Mouse (Mus musculus): ENCODE measurements around the gene Fcer2a. TPM values are rescaled to one million over a fixed set of nuclear protein-coding genes. Genes with fewer than 3 reads are reported as not detected.

The Fcer2a gene
- under 1 TPM in 1 of 2 experiments, not detected in 1; 0.18 TPM for total RNA-seq (2021)

DNA sequence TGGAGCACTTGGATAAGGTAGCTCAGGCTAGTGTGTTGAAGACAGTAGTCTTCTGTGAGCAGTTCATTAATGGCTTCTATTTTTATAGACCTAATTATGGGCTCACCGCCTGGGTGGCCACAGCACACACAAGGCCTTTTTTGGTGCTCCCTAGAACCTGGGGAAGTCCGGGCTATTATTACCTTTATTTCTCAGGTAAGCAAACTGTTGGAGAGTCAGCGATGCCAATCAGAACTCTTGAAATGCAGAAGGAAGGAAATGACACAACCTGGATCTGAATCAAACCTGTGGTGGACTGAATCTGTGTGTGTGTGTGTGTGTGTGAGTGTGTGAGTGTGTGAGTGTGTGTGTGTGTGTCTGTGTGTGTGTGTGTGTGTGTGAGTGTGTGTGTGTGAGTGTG is at the start of gene Fcer2a:
Fcer2a (minus strand) TSS at position 55 of the 400 bp plus-strand sequence.
- DNase-seq, result no peak

DNA sequence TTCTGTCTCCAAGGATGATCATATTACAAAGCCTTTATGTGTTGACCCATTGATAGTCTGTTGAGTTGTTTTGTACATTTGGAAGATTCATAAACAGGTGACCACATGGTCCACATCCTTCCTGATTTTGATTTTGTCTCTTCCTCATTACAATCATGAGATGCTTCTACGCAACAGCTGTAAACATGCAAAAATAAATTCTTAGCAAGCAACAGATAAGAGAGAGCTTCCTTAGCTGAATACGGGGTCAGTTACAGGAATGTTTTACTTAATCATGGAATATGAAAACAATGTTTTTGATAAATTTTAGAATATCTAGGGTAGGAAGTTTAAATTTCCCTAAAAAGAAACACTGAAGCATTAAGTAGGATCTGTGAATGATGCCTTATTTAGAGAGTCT is 43.0 kb upstream of the Fcer2a start:
- no peak for DNase-seq

DNA sequence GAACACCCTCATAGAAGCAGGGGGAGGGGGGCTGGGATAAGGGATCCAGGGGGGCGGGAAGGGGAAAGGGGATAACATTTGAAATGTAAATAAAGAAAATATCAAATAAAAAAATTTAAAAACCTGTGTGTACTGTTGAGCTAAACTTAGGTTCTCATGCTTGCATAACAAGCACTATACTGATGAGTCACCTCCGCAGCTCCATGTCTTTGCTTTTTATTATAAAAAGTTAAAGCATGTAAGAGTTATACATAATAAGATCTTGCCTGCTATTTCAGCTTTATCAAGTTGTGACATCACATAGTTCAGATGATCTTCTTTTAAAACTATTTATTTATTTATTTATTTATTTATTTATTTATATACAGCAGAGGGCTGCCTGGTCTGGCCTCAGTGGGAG is 41.6 kb upstream of the Fcer2a start:
- no peak for DNase-seq

DNA sequence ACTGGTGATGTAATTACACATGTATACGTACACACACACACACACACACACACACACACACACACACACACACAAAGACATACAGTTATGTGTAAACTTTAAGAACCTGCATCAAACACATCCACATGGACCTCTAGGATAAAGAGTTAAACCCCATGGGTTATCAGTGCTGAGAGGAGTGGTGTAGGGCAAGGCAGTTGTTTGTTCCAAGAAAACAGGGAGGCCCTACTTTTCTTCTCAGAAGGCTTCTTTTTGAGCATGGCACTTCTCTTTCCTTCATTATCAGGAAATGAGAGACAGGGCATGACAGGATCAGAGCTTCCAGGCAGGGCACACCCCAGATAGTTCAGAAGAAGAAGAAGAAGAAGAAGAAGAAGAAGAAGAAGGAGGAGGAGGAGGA is 40.1 kb upstream of the Fcer2a start:
- no peak for DNase-seq

DNA sequence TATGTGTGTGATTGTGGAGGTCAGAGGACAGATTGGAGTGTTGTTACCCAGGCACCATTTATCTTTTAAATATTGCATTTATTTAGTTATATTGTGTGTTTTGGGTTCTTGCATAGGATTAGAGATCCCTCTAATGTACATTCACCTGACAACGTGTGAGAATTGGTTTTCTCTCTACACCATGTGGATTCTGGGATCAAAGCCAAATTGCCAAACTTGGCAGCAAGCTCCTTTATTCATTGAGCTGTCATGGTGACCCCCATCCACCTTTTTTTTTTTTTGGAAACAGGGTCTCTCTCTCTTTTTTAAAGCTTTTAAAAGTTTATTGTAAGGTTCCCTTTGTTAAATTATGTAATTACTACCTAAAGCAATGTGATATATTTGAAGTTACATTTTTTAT is 27.1 kb upstream of the Fcer2a start:
- no peak for DNase-seq

DNA sequence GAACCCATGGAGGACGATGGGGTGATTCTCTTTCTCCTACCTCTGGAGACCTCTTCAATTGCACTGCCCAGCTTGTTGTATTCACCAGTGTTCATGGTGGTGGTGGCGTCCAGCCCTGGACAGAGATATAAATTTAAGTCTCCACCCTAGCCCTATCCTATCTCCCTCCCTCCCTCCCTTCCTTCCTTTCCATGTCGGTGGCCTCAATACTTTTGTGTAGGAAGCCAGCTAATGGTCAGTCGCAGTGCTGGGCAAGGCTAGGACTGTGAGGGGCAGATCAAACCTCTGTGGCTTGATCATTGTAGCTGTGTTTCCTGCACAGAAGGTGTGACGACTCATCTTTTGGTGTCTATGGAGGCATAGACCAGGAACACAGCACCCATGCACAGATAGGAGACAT is 26.6 kb upstream of the Fcer2a start, which contains the start of gene Clec4g:
Clec4g (minus strand) TSS at position 101 of the 400 bp plus-strand sequence.
- DNase-seq, result no peak

DNA sequence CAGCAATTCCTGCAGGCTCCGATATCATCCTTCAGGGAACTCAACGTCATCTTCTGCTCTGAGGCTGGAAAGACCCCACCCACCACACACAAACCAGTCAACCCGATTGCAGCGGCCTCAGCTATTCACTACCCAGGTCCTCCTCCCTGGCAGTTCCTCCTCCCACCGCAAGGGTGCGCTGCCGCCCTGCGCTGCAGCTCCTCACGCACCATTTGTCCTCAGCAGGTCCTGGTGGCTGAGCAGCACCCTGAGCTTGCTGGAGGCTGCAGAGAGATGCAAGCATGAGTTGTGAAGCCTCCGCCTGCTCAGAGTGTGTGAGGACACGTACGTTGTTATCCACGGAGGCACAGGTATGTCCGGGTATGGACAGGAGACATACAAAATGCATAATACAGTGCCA is 24.6 kb upstream of the Fcer2a start:
- peak; percentile 76 for DNase-seq

DNA sequence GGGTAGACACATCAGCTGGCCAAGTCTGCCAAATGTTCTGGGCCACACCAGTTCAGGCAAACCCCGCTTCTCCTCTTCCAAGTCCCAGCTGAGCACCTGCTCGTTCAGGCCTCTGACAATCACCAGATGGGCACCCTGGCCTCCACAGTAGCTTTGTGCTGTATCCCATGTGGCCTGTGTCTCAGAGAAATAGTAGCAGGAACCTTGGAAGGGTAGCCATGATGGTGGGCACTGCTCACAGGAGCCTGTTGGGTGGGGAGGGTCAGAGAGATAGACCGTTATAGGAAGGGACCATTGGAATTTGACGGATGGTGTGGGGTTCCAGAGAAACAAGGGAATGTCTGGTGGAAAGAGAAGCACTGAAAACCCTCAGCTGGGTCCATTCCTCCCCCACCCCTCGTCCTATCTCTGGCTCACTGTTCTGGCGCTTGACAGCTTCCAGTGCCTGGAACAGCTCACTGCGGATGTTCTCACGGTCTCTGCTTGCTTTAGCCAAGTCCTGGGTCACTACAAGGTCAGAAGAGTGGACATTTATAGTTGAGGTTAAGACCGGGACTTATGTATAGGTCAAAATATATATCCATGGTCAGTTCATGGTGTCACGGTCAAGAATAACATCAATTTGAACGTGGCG is 23.5 kb upstream of the Fcer2a start:
- DNase-seq, result no peak

DNA sequence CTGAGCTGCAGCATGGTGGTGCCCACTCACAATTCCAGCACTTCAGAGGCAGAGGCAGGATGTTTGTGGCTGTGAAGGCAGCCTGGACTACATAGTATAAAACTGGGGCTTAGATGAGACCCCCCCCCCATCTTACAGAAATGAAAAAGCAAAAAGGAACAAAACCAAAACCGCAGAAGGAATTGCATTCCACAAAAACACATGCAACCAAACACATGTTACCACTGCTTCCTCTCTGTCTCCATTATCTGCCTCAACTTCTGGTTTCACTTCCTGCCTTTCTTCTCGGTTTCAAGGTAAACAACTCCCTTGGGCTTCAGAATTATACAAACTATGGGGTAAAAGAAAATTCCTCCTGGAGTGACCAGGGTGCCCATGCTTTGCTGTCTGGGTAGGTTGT is 17.7 kb upstream of the Fcer2a start:
- DNase-seq, result no peak

DNA sequence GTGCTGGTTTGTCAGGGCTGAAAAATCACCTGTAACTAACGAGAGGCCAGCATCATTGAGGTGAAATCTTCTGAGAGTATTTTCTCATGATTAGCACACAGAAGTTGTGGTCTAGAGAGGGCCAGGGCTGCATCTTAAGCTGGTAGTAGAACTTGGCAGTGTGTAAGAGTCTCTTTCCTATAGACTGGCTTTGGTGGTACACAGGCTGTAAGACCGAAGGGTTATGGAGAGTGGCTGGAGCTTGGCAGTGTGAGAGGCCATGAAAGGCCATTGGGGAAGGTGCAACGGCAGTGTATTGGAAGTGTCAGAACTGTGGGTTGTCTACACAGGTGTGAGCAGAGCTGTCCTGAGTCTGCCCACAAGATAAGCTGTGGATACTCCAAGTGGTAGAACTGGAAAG is 16.3 kb upstream of the Fcer2a start:
- DNase-seq, result no peak

DNA sequence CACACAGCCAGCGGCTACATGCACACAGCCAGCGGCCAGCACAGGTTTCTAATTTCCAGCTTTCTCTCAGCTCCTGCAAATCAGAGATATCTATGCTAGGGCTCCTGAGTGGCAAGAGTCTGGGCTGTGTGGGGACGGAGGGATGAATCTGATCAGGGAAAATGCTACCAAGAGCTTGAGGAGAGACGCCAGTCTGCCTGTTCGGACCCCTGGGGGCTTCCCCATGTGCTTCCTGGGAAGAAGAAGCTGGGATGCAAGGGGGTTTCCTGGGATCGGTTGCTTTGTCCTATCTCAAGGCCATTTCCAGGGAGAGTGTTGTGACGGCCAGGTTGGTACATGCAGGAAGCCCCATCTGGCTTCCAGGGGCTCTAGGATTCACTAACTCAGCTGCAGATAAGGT is 13.6 kb upstream of the Fcer2a start:
- DNase-seq, result no peak

DNA sequence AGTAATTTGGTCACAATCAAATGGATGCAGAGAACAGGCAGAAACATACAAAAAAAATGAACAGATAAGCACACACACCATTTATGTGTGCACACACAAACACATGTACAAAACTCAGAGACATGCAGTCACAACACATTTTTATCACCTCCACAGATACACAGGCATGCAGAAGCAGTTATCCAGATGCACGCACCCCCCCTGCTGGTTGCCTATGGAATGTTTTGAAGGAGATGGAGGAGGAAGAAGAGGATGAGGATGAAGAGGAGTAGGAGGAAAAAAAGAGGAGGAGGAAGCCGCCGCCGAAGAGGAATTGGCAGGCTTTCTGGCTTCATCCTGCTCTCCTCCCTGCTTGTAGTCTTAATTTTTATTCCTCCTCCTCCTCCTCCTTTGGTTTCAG is 11.7 kb upstream of the Fcer2a start:
- DNase-seq, result no peak

DNA sequence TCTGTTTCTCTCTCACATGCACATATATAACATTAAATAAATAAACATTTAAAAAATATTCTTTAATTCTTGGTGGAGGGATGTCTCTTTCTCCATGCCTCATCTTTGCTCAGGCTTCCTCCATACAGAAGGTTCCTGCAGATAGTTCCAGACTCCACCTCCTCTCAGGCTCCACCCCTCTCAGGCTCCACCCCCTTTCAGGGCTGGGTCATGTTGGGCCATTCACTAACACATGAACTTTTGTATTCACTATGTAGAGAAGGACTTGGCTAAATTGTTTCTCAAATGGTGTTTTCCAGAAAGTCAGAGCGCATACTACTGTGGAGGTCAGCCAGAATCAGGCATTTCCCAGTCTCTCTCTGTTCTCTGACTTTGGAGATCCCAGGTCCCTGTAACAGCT is 7.5 kb upstream of the Fcer2a start:
- DNase-seq, result no peak

DNA sequence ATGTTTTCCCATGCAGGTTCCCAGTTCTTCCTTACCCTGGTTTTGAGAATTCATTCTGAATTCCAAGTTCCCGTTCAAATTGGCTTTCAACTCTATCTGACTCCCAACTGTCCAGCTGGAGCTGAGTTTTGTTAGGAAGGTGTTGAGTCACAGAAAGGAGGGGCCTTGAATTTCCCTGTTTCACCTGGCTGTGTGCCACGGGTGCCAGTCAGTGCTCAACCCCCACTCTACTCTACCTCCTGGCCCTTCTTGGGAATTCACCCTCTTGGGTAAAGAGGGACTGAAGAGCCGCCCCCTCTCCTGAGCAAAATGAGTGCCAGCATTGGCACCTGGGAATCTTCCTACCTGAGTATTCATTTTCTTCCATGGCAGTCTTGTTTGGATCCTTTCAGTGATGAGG is 3.2 kb downstream of the Fcer2a start:
- no peak for DNase-seq

DNA sequence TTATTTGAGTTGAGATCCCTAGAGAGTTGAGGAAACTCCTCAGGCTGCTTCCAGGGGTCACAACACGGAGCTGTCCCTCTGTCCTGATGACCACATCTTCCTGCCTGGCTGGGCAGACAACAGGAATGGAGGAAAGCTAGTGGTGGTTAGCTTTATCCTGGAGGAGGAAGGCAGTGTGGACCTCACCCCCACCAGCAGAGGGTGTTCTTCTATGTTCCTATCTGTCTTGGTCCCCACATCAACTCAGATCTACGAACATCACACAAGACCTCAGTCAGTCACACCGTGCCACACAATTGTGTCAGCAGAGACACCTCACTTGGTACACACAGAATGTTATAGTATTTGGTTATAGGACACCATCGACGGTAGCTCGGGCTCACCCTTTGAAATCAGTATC is 6.4 kb downstream of the Fcer2a start:
- DNase-seq, result no peak

DNA sequence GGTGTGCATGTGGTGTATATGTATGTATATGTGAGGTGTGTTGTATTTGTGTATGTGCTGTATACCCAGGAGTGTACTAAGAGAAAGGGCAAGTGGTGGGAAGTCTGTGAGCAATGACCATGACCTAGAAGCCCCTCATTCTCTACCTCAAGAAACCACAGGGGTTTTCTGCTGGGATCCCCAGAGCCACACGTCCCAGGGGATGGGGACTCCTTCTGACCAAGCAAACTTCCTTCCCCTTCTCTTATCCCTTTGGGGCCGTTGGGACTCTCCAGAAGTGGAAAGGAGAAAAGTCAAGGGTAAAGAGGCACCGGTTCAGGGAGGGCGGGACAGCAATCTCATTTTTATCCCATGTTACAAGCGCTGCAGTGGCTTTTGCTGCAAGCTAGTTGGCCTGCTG is 8.6 kb downstream of the Fcer2a start:
- no peak for DNase-seq

DNA sequence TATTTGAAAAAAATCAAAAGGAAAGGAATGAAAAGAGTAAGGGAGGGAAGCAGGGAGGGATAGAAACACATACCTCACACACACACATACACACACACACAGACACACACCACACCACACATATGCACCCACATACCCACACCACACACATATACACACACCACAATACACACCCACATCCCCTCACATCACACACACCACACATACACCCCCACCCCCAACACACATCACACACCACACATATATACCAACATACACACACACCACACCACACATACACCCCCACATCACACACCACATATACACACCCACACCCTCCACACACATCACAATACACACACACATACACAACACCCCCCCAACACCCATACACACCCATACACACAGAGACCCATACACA is 9.4 kb downstream of the Fcer2a start:
- DNase-seq, result no peak

DNA sequence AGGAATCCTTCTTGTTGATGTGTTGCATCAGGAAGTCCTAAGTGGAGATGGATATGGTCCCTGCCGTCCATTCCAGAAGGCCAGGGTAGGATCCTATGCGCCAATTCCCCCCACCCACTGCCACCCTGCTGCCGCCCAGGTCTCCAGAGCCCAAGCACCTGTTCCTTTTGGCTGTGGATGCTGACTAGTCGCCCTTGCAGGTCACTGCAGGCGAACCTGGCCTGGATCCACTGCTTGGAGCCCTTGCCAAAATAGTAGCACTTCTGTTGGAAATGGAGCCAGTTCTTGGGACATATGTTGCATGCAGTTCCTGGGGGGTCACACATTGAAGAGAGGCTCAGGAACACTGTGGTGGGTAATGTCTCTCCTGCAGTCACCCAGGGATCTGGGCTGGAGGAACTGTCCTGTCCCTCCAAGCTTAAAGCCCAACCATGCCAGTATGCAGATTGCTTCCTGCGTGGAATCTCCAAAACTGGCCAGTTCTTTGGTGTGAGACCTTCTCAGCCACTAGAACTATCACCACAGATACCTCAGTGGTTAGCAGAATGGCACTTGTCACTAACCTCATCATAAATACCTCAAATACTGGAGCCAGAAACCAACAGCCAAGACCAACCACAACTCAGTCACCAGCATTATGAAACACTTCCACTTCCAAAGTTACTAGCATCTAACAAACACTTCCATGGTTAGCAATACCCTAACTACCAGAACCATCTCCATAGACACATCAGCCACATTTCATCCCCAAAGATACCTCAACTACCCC is 10.4 kb downstream of the Fcer2a start:
- peak; percentile 15 for DNase-seq

DNA sequence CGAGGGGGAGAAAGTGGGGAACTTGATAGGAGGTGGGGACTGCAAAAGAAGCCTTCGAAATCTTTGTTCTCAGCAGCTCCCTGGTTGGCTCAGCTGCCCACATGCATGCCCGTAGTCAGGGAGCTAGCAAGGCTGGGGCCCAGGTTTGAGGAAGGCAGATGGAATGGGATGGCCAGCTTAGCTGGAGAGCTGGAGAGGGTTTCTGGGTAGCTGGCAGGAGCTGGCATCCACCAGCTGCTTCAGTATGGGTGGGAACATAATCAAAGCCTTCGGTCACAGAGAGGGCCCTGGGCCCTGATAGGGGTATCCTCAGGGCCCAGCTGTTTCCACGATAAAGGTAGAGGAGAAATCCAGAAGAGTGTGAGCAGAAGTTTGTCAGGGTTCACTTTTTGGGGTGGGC is 11.5 kb downstream of the Fcer2a start:
- DNase-seq, result no peak

DNA sequence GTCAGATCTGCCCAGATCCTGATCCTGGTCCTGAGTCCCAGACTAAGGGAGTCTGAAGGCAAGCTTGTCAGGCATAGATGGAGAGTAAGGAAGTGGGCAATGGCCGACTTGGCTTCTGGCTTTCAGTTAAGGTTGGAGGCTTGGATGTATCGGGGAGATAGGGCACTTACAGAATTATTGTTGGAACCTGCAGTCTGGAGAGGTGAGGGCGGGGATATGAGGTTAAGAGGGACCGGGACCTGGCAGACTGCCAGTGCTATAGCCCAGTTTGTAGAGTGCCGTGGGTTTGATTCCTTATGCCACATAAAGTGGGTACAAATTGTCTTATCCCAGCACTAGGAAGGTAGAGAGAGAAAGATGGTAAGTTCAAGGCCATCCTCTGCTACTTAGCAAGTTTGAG is 14.3 kb downstream of the Fcer2a start:
- no peak for DNase-seq

DNA sequence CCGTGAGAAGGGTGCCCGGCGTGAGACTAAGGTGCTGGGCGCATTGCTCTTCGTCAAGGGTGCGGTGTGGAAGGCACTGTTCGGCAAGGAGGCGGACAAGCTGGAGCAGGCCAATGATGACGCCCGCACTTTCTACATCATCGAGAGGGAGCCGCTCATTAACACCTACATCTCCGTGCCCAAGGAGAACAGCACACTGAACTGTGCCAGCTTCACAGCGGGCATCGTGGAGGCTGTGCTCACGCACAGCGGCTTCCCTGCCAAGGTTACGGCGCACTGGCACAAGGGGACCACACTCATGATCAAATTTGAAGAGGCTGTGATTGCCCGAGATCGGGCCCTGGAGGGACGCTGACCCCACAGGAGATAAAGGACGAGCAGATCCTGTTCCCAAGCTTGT is 14.7 kb downstream of the Fcer2a start:
- no peak for DNase-seq

DNA sequence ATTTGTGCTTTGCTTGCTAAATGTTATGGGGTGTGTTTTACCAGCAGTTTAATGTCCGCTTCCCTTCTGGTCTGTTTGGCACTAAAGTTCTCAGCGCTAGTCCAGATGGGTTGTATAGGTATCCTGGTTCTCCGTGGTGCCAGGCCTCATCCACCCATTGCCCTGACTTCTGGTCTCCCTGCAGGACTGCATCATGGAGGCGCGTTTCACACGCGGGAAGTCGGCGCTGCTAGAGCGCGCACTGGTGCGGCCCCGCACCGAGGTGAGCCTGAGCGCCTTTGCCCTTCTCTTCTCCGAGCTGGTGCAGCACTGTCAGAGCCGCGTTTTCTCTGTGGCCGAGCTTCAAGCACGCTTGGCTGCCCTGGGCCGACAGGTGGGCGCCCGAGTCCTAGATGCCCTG is 15.1 kb downstream of the Fcer2a start:
- DNase-seq, result no peak

DNA sequence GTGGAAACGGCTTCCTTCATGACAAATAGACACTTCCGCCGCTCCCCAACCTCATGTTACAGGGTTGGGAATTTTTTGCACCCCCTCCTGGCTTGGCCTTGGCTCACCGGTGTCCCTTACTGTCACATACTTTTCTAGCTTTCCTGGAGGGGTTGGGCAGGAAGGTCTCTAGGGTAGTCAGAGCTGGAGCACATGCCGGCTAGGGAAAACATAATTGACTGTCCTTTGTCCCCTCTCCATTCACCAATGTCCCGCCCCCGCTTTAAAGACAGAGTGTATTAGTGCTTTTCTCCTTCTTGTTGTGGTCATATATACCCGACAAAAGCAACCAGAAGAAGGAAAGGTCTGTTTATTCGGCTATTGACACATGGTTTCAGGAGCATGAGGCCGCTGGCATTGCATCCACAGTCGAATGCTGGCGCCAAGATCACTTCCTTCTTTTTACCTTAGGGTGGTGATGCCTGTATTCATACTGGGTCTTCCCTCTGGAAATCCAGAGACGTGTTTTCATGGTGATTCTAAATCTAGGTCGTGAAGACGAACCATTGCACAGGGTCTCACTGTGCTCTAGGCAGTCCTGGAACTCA is 16.9 kb downstream of the Fcer2a start:
- no peak for DNase-seq
